Mouse (Mus musculus): ENCODE results near the gene Lrig2. TPM values are rescaled to one million over a fixed set of nuclear protein-coding genes. Genes with fewer than 3 reads are reported as not detected.
A peak's percentile ranks its signal among the peaks of the same experiment; 100 is the strongest.

The Lrig2 gene
- 20.1 TPM for polyA plus RNA-seq (2021)

DNA sequence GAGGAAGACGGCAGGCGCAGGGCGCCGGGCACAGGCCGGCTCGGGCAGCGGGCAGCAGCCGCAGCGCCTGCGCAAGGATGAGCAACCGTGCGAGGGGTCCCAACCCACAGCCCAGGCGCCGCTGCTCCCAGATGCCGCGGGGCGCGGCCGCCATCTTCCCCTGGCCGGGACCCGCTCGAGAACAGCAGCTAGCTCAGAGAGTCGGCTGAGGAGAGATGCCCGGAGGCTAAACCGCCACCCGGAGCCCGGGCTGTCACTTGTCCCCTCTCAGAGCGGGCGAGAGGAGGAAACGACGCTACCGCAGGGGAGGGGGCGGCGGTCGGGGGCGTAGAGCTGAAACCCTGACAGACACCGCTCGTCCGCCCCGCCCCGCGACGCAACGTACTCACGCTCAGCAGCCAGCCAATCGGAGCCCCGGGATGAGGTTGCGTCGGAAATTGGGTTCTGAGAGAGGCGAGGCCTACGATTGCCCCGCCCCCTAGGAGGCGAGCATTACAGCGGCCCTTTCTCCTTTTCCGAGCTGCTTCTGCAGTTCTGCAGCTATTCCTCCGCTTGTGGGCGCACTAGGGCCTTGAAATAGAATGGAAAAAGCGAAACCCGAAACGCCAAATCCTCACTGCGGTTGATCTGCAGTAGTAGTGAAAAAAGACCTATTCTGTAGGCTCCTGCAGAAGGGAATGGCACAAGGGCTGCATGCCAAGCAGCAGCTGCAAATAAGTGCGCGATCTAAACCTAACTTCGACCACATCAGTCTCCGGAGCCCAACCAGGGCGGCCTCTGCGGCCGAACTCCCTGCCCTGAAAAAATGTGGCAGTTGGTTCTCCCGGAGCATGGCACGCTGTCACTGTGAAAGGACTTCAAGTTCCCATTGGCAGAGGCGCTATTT, at the start of gene Lrig2:
Lrig2 (minus strand) TSS at position 381 of the 886 bp plus-strand sequence.
- POLR2A ChIA-PET = interaction anchor here (0.7 to 2.4 kb wide), 11 partner anchors 10 to 401 kb away, joined by 3 to 11 read pairs (median 4); no protein-coding TSS in a partner anchor
- in situ Hi-C loops (cut with MboI; ENCODE audit: low pct_unique_long_range_greater_than_20kb) = loop anchor here (5.0 to 10.0 kb wide), 3 partner anchors 131 to 483 kb away; no protein-coding TSS in a partner anchor

DNA sequence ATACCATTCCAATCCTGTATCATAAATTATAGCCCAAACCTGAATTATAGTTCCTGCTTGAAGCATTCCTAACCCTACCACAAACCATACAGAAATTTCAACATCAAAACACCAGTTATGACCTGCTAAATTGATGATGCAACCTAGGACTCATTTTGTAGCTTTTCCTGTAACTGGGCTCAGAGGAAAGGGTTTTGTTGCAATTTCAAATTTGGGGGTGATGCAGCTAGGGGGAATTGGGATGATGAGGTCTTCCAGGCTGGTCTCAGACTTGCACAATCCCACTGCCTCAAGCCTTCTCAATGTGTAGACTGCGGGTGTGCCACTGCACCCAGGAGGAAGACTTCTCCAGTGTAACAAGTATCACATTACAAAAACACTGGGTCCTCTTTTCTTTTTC, 44.9 kb upstream of the Lrig2 start:
- H3K27me3 ChIP-seq = no peaks in the 10 kb centered on the region
- ATAC-seq (no peak), DNase-seq (ENCODE audit: low read depth, low spot score) (no peak)
- TF ChIP-seq CTCF (IDR thresholded peaks at IDR 0.05) = no peak
- CTCF ChIA-PET = interaction anchor here (1.1 kb wide), 1 partner anchor 84 kb away, joined by 3 read pairs; no protein-coding TSS in a partner anchor
- POLR2A ChIA-PET = interaction anchor here (0.7 kb wide), 1 partner anchor 134 kb away, joined by 3 read pairs; no protein-coding TSS in a partner anchor
- in situ Hi-C loops (cut with MboI; ENCODE audit: low pct_unique_long_range_greater_than_20kb) = no loop called here

More for the DNA sequence above, at the start of gene Lrig2:
- DNase-seq (ENCODE audit: low read depth, low spot score) = peak; percentile 99
- H3K27me3 ChIP-seq = no peaks in the 10 kb centered on the region
- ATAC-seq = peak; percentile 98
- CTCF ChIA-PET = interaction anchor here (0.7 to 9.9 kb wide), 20 partner anchors 7 to 181 kb away, joined by 3 to 91 read pairs (median 5); partner anchors contain the start of gene Slc16a1
- no peak for TF ChIP-seq CTCF (IDR thresholded peaks at IDR 0.05)

- ChIA-PET CTCF (interaction anchor here (0.7 to 1.1 kb wide), 2 partner anchors 10 to 26 kb away, joined by 3 to 4 read pairs; no protein-coding TSS in a partner anchor), POLR2A (interaction anchor here (1.1 kb wide), 2 partner anchors 10 to 57 kb away, joined by 3 read pairs; no protein-coding TSS in a partner anchor)
- no peak for TF ChIP-seq CTCF (IDR thresholded peaks at IDR 0.05)
- no peaks in the 10 kb centered on the region for H3K27me3 ChIP-seq
- in situ Hi-C loops (cut with MboI; ENCODE audit: low pct_unique_long_range_greater_than_20kb) = no loop called here
- ATAC-seq = no peak
- no peak for DNase-seq (ENCODE audit: low read depth, low spot score)
Measured at GRCm38 (mm10) chr3:104550594-104550993, 38.9 kb upstream of the Lrig2 start.

DNA sequence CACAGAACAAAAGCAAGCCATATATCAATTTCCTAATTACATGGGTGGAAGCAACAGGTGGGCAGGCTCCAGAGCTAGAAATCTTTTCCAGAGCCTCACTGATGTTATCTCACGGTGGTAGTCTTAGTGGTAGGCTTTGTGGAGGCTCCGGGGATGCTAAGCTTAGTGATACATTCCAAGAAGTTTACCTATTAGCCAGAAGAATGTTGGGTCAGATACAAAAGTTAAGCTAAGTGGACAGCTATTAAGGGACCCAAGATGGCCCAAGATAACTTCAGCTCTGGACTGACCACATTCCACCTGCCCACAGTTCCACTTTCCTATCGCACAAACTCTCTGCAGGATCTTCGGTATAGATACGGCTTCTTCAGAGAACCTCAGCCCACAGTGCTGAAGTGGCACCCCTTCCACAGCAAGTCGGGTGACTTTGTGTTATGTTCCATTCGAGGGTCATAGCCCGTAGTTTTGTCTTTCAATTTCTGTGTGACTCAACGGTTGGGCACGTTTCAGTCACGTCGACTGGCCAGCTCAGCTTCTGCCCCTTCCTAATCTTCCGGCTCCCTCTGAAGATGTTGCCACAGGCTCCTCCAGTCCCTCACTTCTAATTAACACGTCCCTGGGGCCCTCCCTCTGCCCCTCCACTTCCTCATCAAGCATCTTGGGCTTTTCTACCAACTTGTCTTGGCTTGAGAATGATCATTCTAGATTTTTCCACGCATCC, 36.8 kb upstream of the Lrig2 start:
- DNase-seq (ENCODE audit: low read depth, low spot score) (peak; percentile 66), ATAC-seq (peak; percentile 74)
- H3K27me3 ChIP-seq = no peaks in the 10 kb centered on the region
- CTCF ChIA-PET = interaction anchor here (0.6 to 2.4 kb wide), 8 partner anchors 10 to 127 kb away, joined by 3 to 14 read pairs (median 3); partner anchors contain the start of gene Lrig2
- in situ Hi-C loops (cut with MboI; ENCODE audit: low pct_unique_long_range_greater_than_20kb) = no loop called here
- POLR2A ChIA-PET = interaction anchor here (1.0 to 2.4 kb wide), 3 partner anchors 31 to 93 kb away, joined by 3 to 15 read pairs (median 3); partner anchors contain the start of gene Slc16a1
- no peak for TF ChIP-seq CTCF (IDR thresholded peaks at IDR 0.05)

DNA sequence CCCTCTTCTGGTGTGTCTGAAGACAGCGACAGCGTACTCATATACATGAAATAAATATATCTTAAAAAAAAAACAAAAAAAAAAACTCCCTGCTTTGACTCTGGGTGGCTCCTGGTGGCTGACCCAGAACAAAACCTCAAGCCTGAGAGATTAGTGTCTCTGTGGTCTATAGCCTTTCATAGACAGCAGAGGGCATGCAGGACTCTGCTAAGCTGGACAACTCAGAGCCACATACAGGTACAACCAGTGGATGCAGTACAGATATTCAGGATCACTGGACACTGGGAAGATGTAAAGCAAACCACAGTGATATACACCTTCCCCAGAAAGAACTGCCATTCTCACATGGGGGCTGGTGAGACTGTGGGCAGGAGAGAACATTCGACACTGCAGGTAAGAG, 32.1 kb upstream of the Lrig2 start:
- ChIA-PET CTCF (interaction anchor here (1.5 to 2.4 kb wide), 2 partner anchors 131 to 139 kb away, joined by 3 to 14 read pairs; no protein-coding TSS in a partner anchor), POLR2A (no interaction called here)
- ATAC-seq (no peak), DNase-seq (ENCODE audit: low read depth, low spot score) (no peak)
- no peaks in the 10 kb centered on the region for H3K27me3 ChIP-seq
- peak; percentile 46 for TF ChIP-seq CTCF (IDR thresholded peaks at IDR 0.05)
- in situ Hi-C loops (cut with MboI; ENCODE audit: low pct_unique_long_range_greater_than_20kb) = loop anchor here (5.0 kb wide), 2 partner anchors 98 to 138 kb away; no protein-coding TSS in a partner anchor

DNA sequence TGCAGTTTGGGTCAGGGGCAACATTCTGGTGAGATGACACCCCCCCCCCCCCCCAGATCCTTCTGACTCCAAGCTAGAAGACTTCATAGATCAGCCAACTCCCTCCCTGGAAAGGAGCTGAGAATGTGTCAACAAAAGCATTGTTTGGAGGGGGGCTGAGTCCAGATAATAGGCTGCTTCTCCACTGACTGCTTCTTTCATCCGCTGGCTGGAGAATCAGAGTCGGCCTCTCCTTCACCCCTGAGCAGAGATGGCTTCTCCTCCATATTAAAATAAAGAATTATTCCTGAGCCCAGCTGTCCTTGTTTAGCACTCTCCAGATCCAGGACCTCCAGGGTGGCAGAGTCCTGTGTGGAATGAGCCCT, 30.3 kb upstream of the Lrig2 start:
- no peak for DNase-seq (ENCODE audit: low read depth, low spot score)
- TF ChIP-seq CTCF (IDR thresholded peaks at IDR 0.05) = no peak
- ATAC-seq = no peak

DNA sequence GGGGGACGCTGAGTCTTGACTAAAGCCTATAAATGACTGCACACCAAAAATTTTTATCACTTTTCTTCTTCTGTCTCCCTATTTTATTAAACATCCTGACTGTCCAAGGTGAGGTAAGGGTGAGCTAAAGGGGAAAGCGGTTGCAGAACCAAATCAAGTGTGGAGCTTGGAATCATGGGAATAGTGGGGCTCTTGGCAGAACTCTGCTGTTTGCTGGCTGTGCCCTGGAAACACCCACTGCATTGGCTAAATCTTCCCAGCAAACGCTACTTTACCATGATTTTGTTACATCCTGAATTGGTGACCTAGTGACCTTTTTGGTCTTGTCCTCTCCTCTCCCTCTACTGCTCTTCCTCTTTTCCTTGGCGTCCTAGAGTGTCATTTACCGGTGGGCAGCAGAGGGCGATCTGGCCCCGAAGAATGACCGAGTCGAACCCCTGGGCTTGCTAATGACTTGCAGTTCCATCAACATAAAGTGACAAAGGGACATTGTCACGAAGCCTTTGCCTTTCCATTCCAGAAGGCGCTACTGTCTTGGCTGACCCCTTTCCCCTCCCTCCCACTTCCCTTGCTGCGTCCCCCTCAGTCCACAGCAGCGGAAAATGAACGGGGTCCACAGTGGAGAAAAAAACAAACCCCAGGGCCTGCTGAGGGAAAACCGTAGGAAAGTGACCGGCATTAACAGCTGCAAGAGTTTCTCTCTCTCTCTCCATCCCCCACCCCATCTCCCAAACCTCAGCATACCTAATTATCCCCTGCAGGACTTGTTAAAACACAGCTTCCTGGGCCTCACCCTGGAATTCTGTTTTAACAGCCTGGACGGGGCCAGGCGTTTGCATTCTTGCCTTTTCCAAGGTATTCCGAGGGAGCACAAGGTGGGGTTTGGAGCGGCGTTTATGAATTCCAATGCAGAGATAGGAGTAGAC, 29.7 kb upstream of the Lrig2 start:
- no peaks in the 10 kb centered on the region for H3K27me3 ChIP-seq
- POLR2A ChIA-PET = interaction anchor here (0.6 to 2.0 kb wide), 7 partner anchors 10 to 449 kb away, joined by 3 to 7 read pairs (median 4); partner anchors contain the start of gene Lrig2
- TF ChIP-seq CTCF (IDR thresholded peaks at IDR 0.05) = peak; percentile 96
- peak; percentile 75 for ATAC-seq
- in situ Hi-C loops (cut with MboI; ENCODE audit: low pct_unique_long_range_greater_than_20kb) = loop anchor here (5.0 kb wide), 2 partner anchors 101 to 141 kb away; no protein-coding TSS in a partner anchor
- CTCF ChIA-PET = interaction anchor here (0.7 to 2.8 kb wide), 27 partner anchors 8 to 172 kb away, joined by 3 to 25 read pairs (median 4); partner anchors contain the start of gene Lrig2
- no peak for DNase-seq (ENCODE audit: low read depth, low spot score)

More for the DNA sequence above, 30.3 kb upstream of the Lrig2 start:
- H3K27me3 ChIP-seq = no peaks in the 10 kb centered on the region
- in situ Hi-C loops (cut with MboI; ENCODE audit: low pct_unique_long_range_greater_than_20kb) = loop anchor here (5.0 kb wide), 2 partner anchors 100 to 140 kb away; no protein-coding TSS in a partner anchor
- CTCF ChIA-PET = interaction anchor here (0.7 to 2.8 kb wide), 15 partner anchors 30 to 157 kb away, joined by 3 to 25 read pairs (median 6); partner anchors contain the start of gene Lrig2
- POLR2A ChIA-PET = interaction anchor here (0.6 to 2.0 kb wide), 6 partner anchors 14 to 238 kb away, joined by 3 to 7 read pairs (median 4); partner anchors contain the start of gene Lrig2

GRCm38 (mm10) chr3:104540480-104541138, 28.9 kb upstream of the Lrig2 start:
- in situ Hi-C loops (cut with MboI; ENCODE audit: low pct_unique_long_range_greater_than_20kb) = loop anchor here (5.0 kb wide), 2 partner anchors 102 to 142 kb away; no protein-coding TSS in a partner anchor
- no peak for TF ChIP-seq CTCF (IDR thresholded peaks at IDR 0.05)
- H3K27me3 ChIP-seq = no peaks in the 10 kb centered on the region
- ChIA-PET CTCF (interaction anchor here (0.7 to 2.8 kb wide), 22 partner anchors 8 to 173 kb away, joined by 3 to 25 read pairs (median 6); partner anchors contain the start of gene Lrig2), POLR2A (interaction anchor here (0.6 to 2.0 kb wide), 5 partner anchors 10 to 448 kb away, joined by 3 to 7 read pairs (median 3); partner anchors contain the start of gene Lrig2)
- DNase-seq (ENCODE audit: low read depth, low spot score) = no peak
- no peak for ATAC-seq
